In genomic region chr13:30657779-30658178, GRCm38 (mm10) we compare ENCODE assay signal across 25 mouse cellular contexts. TPM values are rescaled to one million over a fixed set of nuclear protein-coding genes. Genes with fewer than 3 reads are reported as not detected.
DNase-seq lines count a peak whose midpoint lies in the region; ATAC-seq and TF ChIP-seq lines count a peak whose summit lies in the region.
"Had no signal": no experiment of that assay in that cellular context is flagged by ENCODE, and none has a peak within 500 bp of the region (broad histone marks: within the 10 kb centered on the region; RNA-seq: fewer than 3 reads in every experiment).

No protein-coding gene starts in this region.

- 48% methylated on average over 2 of the region's 2 CpGs for WGBS in intestine, embryonic 14.5 days
- 62% methylated on average over 2 of the region's 2 CpGs for WGBS in intestine, embryonic 16.5 days

- H3K9ac ChIP-seq in intestine, embryonic 14.5 days (ENCODE audit: low read length), result no peak overlapping the region
- H3K9ac ChIP-seq in intestine, embryonic 16.5 days (ENCODE audit: low read depth, low read length), result no peak overlapping the region
- peak overlapping the region; percentile 88 for H3K9ac ChIP-seq in CH12.LX (ENCODE audit: insufficient read depth, low read depth)
- H3K9ac ChIP-seq: forebrain, embryonic 13.5 days; forebrain, postnatal 0 days; heart, embryonic 12.5 days; heart, embryonic 15.5 days; hindbrain, embryonic 14.5 days had no signal

- peaks cover 12% of the 10 kb centered on the region for H3K79me2 ChIP-seq in CH12.LX (replicated peaks; ENCODE audit: control insufficient read depth, extremely low read depth, insufficient read depth, poor library complexity, severe bottlenecking)

- no peaks in the 10 kb centered on the region for H3K9me3 ChIP-seq in intestine, embryonic 14.5 days (ENCODE audit: control insufficient read depth, low read length)
- H3K9me3 ChIP-seq in intestine, embryonic 16.5 days (ENCODE audit: control insufficient read depth, low read length), result no peaks in the 10 kb centered on the region
- H3K9me3 ChIP-seq in CH12.LX (replicated peaks; ENCODE audit: low read length), result no peaks in the 10 kb centered on the region
- H3K9me3 ChIP-seq: forebrain, embryonic 10.5 days; forebrain, embryonic 13.5 days; G1E; heart, embryonic 12.5 days; heart, embryonic 15.5 days had no signal

- no peak overlapping the region for H3K4me3 ChIP-seq in intestine, embryonic 14.5 days (ENCODE audit: low read depth, low read length)
- no peak overlapping the region for H3K4me3 ChIP-seq in intestine, embryonic 16.5 days (ENCODE audit: low read length)
- peak overlapping the region in 1 of 3 experiments; percentile 38 for H3K4me3 ChIP-seq in CH12.LX (replicated peaks in 1 of 3; ENCODE audit: low read depth in 2 of 3, low read length in 2 of 3, poor library complexity in 1 of 3)
- H3K4me3 ChIP-seq: forebrain, embryonic 10.5 days; forebrain, embryonic 13.5 days; heart, embryonic 12.5 days; heart, embryonic 15.5 days had no signal

- no peak; the same call in 1 of the 2 replicates for TF ChIP-seq POLR2A in CH12.LX (IDR thresholded peaks at IDR 0.05; ENCODE audit: low read depth, low read length)

- ATAC-seq in intestine, embryonic 14.5 days (replicated peaks; ENCODE audit: low FRiP score, low TSS enrichment, low read depth), result no peak
- ATAC-seq in intestine, embryonic 16.5 days, result no peak
- ATAC-seq: forebrain, embryonic 13.5 days; forebrain, postnatal 0 days; hindbrain, postnatal 0 days; inflammation-experienced regulatory T-cells, adult 6 months had no signal

- no peaks in the 10 kb centered on the region for H3K27me3 ChIP-seq in intestine, embryonic 14.5 days (replicated peaks; ENCODE audit: control insufficient read depth, insufficient read depth, low read length)
- no peaks in the 10 kb centered on the region for H3K27me3 ChIP-seq in intestine, embryonic 16.5 days (replicated peaks; ENCODE audit: control insufficient read depth, insufficient read depth, low read length)
- H3K27me3 ChIP-seq in CH12.LX (replicated peaks), result no peaks in the 10 kb centered on the region
- H3K27me3 ChIP-seq: forebrain, embryonic 13.5 days; heart, embryonic 12.5 days had no signal

- dilution Hi-C loops in CH12.LX (cut with MboI; ENCODE audit: extremely low pct_ligation_motif_present, extremely low pct_unique_long_range_greater_than_20kb, low sequenced_read_pairs), result no loop called here

- H3K27ac ChIP-seq in intestine, embryonic 14.5 days (ENCODE audit: low read depth), result no peak overlapping the region
- no peak overlapping the region for H3K27ac ChIP-seq in intestine, embryonic 16.5 days (ENCODE audit: low read length)
- H3K27ac ChIP-seq in CH12.LX (ENCODE audit: insufficient read depth, low read depth), result peak overlapping the region; percentile 98
- H3K27ac ChIP-seq: forebrain, embryonic 10.5 days; forebrain, embryonic 13.5 days; heart, embryonic 15.5 days; hindbrain, embryonic 14.5 days; hindbrain, postnatal 0 days had no signal

- no peaks in the 10 kb centered on the region for H3K36me3 ChIP-seq in intestine, embryonic 14.5 days (ENCODE audit: control insufficient read depth, insufficient read depth, low read length)
- no peaks in the 10 kb centered on the region for H3K36me3 ChIP-seq in intestine, embryonic 16.5 days (ENCODE audit: control insufficient read depth, insufficient read depth, low read length)
- peaks cover 0 to 2% of the 10 kb centered on the region in 2 experiments for H3K36me3 ChIP-seq in CH12.LX (replicated peaks in 1 of 2; ENCODE audit: control insufficient read depth in 1 of 2, insufficient read depth in 1 of 2, low read length in 1 of 2)
- H3K36me3 ChIP-seq: forebrain, embryonic 10.5 days; G1E; heart, embryonic 12.5 days; heart, embryonic 15.5 days had no signal

- H3K4me1 ChIP-seq in intestine, embryonic 14.5 days (replicated peaks; ENCODE audit: control insufficient read depth, insufficient read depth, low read length), result 0 out of 2 replicates have a peak, but pooled peaks cover 3% of the 10 kb centered on the region
- no peaks in the 10 kb centered on the region for H3K4me1 ChIP-seq in intestine, embryonic 16.5 days (ENCODE audit: control insufficient read depth, insufficient read depth, low read length)
- H3K4me1 ChIP-seq in CH12.LX (ENCODE audit: control insufficient read depth in 1 of 2, insufficient read depth in 2 of 2), result peaks cover 32 to 82% of the 10 kb centered on the region in 2 experiments

- no peak overlapping the region for H3K4me2 ChIP-seq in intestine, embryonic 14.5 days (ENCODE audit: low read length)
- no peak overlapping the region for H3K4me2 ChIP-seq in intestine, embryonic 16.5 days (ENCODE audit: low read depth, low read length)
- H3K4me2 ChIP-seq in CH12.LX (ENCODE audit: insufficient read depth, low read depth, poor library complexity, severe bottlenecking), result peak overlapping the region; percentile 100
- H3K4me2 ChIP-seq: forebrain, embryonic 13.5 days; heart, embryonic 12.5 days; heart, embryonic 15.5 days; hindbrain, embryonic 14.5 days had no signal

- peak; percentile 46; the same call in 1 of the 2 replicates for TF ChIP-seq EP300 in CH12.LX (IDR thresholded peaks at IDR 0.05; ENCODE audit: low read length)

- in situ Hi-C loops in CH12.LX (cut with MboI; ENCODE audit: low pct_ligation_motif_present, low pct_unique_long_range_greater_than_20kb, low sequenced_read_pairs), result loop anchor here (5.0 kb wide), 1 partner anchor 55 kb away; no protein-coding TSS in a partner anchor

- DNase-seq in intestine, embryonic 14.5 days (ENCODE audit: low spot score), result peak; percentile 31
- peak; percentile 72 for DNase-seq in CH12.LX (ENCODE audit: extremely low read depth)
- peak; percentile 39 for DNase-seq in adipocyte (ENCODE audit: low spot score)
- no peak for DNase-seq in urinary bladder, postnatal 36 days (ENCODE audit: low spot score in 2 of 2)
- no peak for DNase-seq in kidney, adult 11 months
- DNase-seq: adrenal gland, adult 8-10 months; adrenal gland, postnatal 25 days; cerebellum, adult 18-20 months; cerebellum, adult 9-10 months; cerebellum, postnatal 14 days; forebrain, postnatal 0 days; gastrocnemius, postnatal 36 days; heart, adult 18-20 months; heart, postnatal 10 days; heart, postnatal 4 days; kidney, adult 18-20 months had no signal

- TF ChIP-seq RAD21 in CH12.LX (IDR thresholded peaks at IDR 0.05; ENCODE audit: low read depth, low read length), result no peak; the same call in 1 of the 2 replicates

- TF ChIP-seq CTCF in CH12.LX (conservative IDR thresholded peaks at IDR 0.05 in 1 of 2, IDR thresholded peaks at IDR 0.05 in 1 of 2; ENCODE audit: low read depth in 2 of 2, low read length in 2 of 2), result no peak

TF ChIP-seq in CH12.LX, 34 proteins besides CTCF, POLR2A, EP300 and RAD21:
- TF ChIP-seq BHLHE40 (IDR thresholded peaks at IDR 0.05; ENCODE audit: low read depth, low read length) (peak; percentile 85), NELFE (IDR thresholded peaks at IDR 0.05; ENCODE audit: low read depth, low read length) (no peak), UBTF (IDR thresholded peaks at IDR 0.05; ENCODE audit: low read depth, low read length) (no peak), SIN3A (IDR thresholded peaks at IDR 0.05; ENCODE audit: low read length) (no peak), JUND (conservative IDR thresholded peaks at IDR 0.05; ENCODE audit: low read depth, low read length) (no peak; the same call in 1 of the 2 replicates), POLR2AphosphoS2 (IDR thresholded peaks at IDR 0.05; ENCODE audit: low read depth, low read length) (no peak), USF1 (IDR thresholded peaks at IDR 0.05; ENCODE audit: low read depth, low read length) (no peak; the same call in 1 of the 2 replicates), ETS1 (conservative IDR thresholded peaks at IDR 0.05; ENCODE audit: low read depth, low read length) (peak; percentile 95), RCOR1 (conservative IDR thresholded peaks at IDR 0.05; ENCODE audit: low read depth, low read length) (0 out of 2 replicates have a peak, but pooled peaks have one; percentile 51), MYC (IDR thresholded peaks at IDR 0.05; ENCODE audit: low read depth, low read length) (0 out of 2 replicates have a peak, but pooled peaks have one; percentile 25), TCF12 (IDR thresholded peaks at IDR 0.05; ENCODE audit: low read depth, low read length) (peak; percentile 40; the same call in 1 of the 2 replicates), KAT2A (IDR thresholded peaks at IDR 0.05; ENCODE audit: insufficient replicate concordance, low read length) (0 out of 2 replicates have a peak, but pooled peaks have one; percentile 47), MAX (IDR thresholded peaks at IDR 0.05; ENCODE audit: low read length) (no peak), MEF2A (IDR thresholded peaks at IDR 0.05; ENCODE audit: borderline replicate concordance, low read depth, low read length) (peak; percentile 74), MAZ (IDR thresholded peaks at IDR 0.05; ENCODE audit: low read depth, low read length) (peak; percentile 98), JUN (IDR thresholded peaks at IDR 0.05; ENCODE audit: insufficient read depth, low read depth, low read length) (peak; percentile 66), IRF4 (IDR thresholded peaks at IDR 0.05; ENCODE audit: low read depth, low read length) (peak; percentile 64), TBP (conservative IDR thresholded peaks at IDR 0.05; ENCODE audit: low read depth, low read length) (no peak), ZKSCAN1 (IDR thresholded peaks at IDR 0.05; ENCODE audit: borderline replicate concordance, low read depth, low read length) (no peak), CHD2 (IDR thresholded peaks at IDR 0.05; ENCODE audit: low read length) (peak; percentile 39; the same call in 1 of the 2 replicates)

RNA-seq across cellular contexts. Expression of gene Dusp22, which starts 2.0 kb away (rescaled TPM):
- polyA plus RNA-seq in intestine, embryonic 14.5 days (2014; fragmentation: Nextera tagmentation; extraction: Ambion mirVana), result 20.2 and 21.2 TPM in 2 replicates
- 11.7 and 12.9 TPM in 2 replicates for polyA plus RNA-seq in intestine, embryonic 16.5 days (2015; fragmentation: Nextera tagmentation; extraction: Ambion mirVana)
- total RNA-seq in CH12.LX (2012; rRNA removed), result 22.5 and 25.5 TPM in 2 replicates
- total RNA-seq in CH12.LX (2014; rRNA removed), result 28.7 and 29.8 TPM in 2 replicates
- polyA plus RNA-seq in CH12.LX (2012; ENCODE audit: insufficient read length, low read depth), result 18.0 and 18.5 TPM in 2 replicates
- polyA plus RNA-seq: G1E had no signal

Comparison
In these comparisons a context has a peak if more than half of its experiments do, and no peak if none do; other contexts are left out.
1. DNase-seq: peak in intestine, embryonic 14.5 days (single experiment), CH12.LX (single experiment) and adipocyte (single experiment); none in urinary bladder, postnatal 36 days (0 of 2) and kidney, adult 11 months (single experiment).